Mouse (Mus musculus): ENCODE measurements around the gene Sprr2h.
A peak's percentile ranks its signal among the peaks of the same experiment; 100 is the strongest.

Sprr2h gene

GRCm38 (mm10) chr3:92385385-92385784 lies at the start of gene Sprr2h:
Gene Sprr2h (plus strand): TSS chr3:92385685.
- DNase-seq (ENCODE audit: low spot score): no peak

- DNase-seq (ENCODE audit: low spot score): no peak
Measured at GRCm38 (mm10) chr3:92336278-92336677, 49.2 kb upstream of the Sprr2h start.

- DNase-seq (ENCODE audit: low spot score): no peak
Measured at GRCm38 (mm10) chr3:92338840-92339239, 46.6 kb upstream of the Sprr2h start, which contains the start of gene Sprr2d. Gene Sprr2d (plus strand): TSS chr3:92339140.

GRCm38 (mm10) chr3:92351843-92352242 lies 33.6 kb upstream of the Sprr2h start, which contains the start of gene Sprr2e:
Gene Sprr2e (plus strand): TSS chr3:92352143.
- DNase-seq (ENCODE audit: low spot score): no peak

GRCm38 (mm10) chr3:92361619-92362018 lies 23.9 kb upstream of the Sprr2h start:
- DNase-seq (ENCODE audit: low spot score): no peak

- no peak for DNase-seq (ENCODE audit: low spot score)
Measured at GRCm38 (mm10) chr3:92364887-92365286, 20.6 kb upstream of the Sprr2h start, which contains the start of gene Sprr2f. Gene Sprr2f (plus strand): TSS chr3:92365187.

- DNase-seq (ENCODE audit: low spot score): no peak
Measured at GRCm38 (mm10) chr3:92373613-92374012, 11.9 kb upstream of the Sprr2h start.

GRCm38 (mm10) chr3:92394301-92394700 lies 8.8 kb downstream of the Sprr2h start:
- DNase-seq (ENCODE audit: low spot score): peak; percentile 7

- DNase-seq (ENCODE audit: low spot score): no peak
Measured at GRCm38 (mm10) chr3:92407691-92408090, 22.2 kb downstream of the Sprr2h start, which contains the start of gene Sprr2i. Gene Sprr2i (plus strand): TSS chr3:92407991.

- DNase-seq (ENCODE audit: low spot score): no peak
Measured at GRCm38 (mm10) chr3:92417782-92418181, 32.3 kb downstream of the Sprr2h start, which contains the start of gene Sprr2j-ps. Gene Sprr2j-ps (plus strand): TSS chr3:92418082.

GRCm38 (mm10) chr3:92429323-92429722 lies 43.8 kb downstream of the Sprr2h start, which contains the start of gene Gm9774:
Gene Gm9774 (minus strand): TSS chr3:92429423.
- no peak for DNase-seq (ENCODE audit: low spot score)

GRCm38 (mm10) chr3:92432282-92432681 lies 46.8 kb downstream of the Sprr2h start, which contains the start of gene Sprr2k:
Gene Sprr2k (plus strand): TSS chr3:92432582.
- no peak for DNase-seq (ENCODE audit: low spot score)
